ENCODE assay signal across 8 mouse cellular contexts in the genomic region with DNA sequence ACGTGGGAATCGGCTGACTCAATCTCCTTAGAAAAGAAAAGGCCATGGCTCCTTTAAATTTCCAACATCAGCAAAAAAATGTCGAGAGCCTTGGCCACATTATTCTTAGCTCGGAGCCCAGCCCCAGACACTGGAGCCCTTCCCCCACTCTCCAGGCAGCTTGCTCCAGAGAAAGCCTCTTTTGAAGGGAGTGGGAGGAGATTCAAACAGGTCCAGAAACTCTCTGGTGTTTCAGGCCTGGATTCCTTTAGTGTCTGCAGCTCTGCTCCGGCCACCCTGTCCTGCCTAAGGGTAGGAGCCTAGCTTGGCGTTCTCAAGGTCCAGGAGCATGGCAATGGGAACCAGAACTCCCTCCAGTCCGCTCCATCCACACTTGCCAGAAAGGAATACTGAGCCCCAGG. TPM values are rescaled to one million over a fixed set of nuclear protein-coding genes. Genes with fewer than 3 reads are reported as not detected.
DNase-seq lines count a peak whose midpoint lies in the region; ATAC-seq and TF ChIP-seq lines count a peak whose summit lies in the region.

No protein-coding gene starts in this region.

- H3K27me3 ChIP-seq in hindbrain, embryonic 15.5 days, result no peaks in the 10 kb centered on the region

- in situ Hi-C loops in ES-E14 (cut with MboI; ENCODE audit: low sequenced_read_pairs in 2 of 2, unreplicated experiment in 2 of 2), result no loop called here

- peak overlapping the region; percentile 37 for H3K4me2 ChIP-seq in hindbrain, embryonic 15.5 days

- peak overlapping the region; percentile 15 to 19; a peak in 2 of 4 replicates for H3K4me3 ChIP-seq in ES-E14 (ENCODE audit: insufficient read depth in 1 of 2, low read depth in 1 of 2, low read length in 2 of 2, poor library complexity in 1 of 2, severe bottlenecking in 1 of 2)
- no peak overlapping the region for H3K4me3 ChIP-seq in hindbrain, embryonic 15.5 days

- 0 out of 2 replicates have a peak, but pooled peaks have one; percentile 8 for ATAC-seq in hindbrain, embryonic 15.5 days (ENCODE audit: low FRiP score, low read depth)
- ATAC-seq in inflammation-experienced regulatory T-cells, adult 6 months, result no peak

- H3K27ac ChIP-seq in ES-E14 (ENCODE audit: insufficient read depth, low read depth, low read length, poor library complexity, severe bottlenecking), result 0 out of 2 replicates have a peak overlapping the region, but pooled peaks have one; percentile 7
- peak overlapping the region; percentile 77 for H3K27ac ChIP-seq in hindbrain, embryonic 15.5 days (replicated peaks)

- peak overlapping the region; percentile 49 for H3K9ac ChIP-seq in ES-E14 (ENCODE audit: insufficient read depth, low read depth, low read length, poor library complexity, severe bottlenecking)
- peak overlapping the region; percentile 31; the same call in 1 of the 2 replicates for H3K9ac ChIP-seq in hindbrain, embryonic 15.5 days

- no peaks in the 10 kb centered on the region; the same call in 1 of the 2 replicates for H3K36me3 ChIP-seq in ES-E14 (ENCODE audit: control insufficient read depth, insufficient read depth, low read length, poor library complexity, severe bottlenecking)
- H3K36me3 ChIP-seq in hindbrain, embryonic 15.5 days, result no peaks in the 10 kb centered on the region

- H3K9me3 ChIP-seq in ES-E14 (ENCODE audit: control insufficient read depth, insufficient read depth, low read depth, low read length), result no peaks in the 10 kb centered on the region
- H3K9me3 ChIP-seq in hindbrain, embryonic 15.5 days, result no peaks in the 10 kb centered on the region

- peaks cover 10 to 55% of the 10 kb centered on the region in 2 experiments for H3K4me1 ChIP-seq in ES-E14 (ENCODE audit: control insufficient read depth in 2 of 2, insufficient read depth in 2 of 2, low read length in 2 of 2, poor library complexity in 1 of 2)
- peaks cover 66% of the 10 kb centered on the region for H3K4me1 ChIP-seq in hindbrain, embryonic 15.5 days (replicated peaks)

- 10% methylated on average over 7 of the region's 7 CpGs for WGBS in hindbrain, embryonic 15.5 days

- no peak for DNase-seq in ES-E14 (ENCODE audit: low read depth, low spot score)
- peak; percentile 93 for DNase-seq in embryo, embryonic 10.5 days (ENCODE audit: low spot score)
- peak; percentile 54 to 69 for DNase-seq in gastrocnemius, adult 8-10 months (ENCODE audit: low spot score in 2 of 2)
- peak; percentile 62 to 71 for DNase-seq in left cerebral cortex, adult 18-20 months (ENCODE audit: low spot score in 2 of 2)
- peak; percentile 90 for DNase-seq in lung, postnatal 25 days (ENCODE audit: low spot score)
- DNase-seq in right cerebral cortex, postnatal 36 days (ENCODE audit: low spot score in 2 of 2), result peak; percentile 57 to 69

TF ChIP-seq in ES-E14, 5 proteins besides CTCF, POLR2A, EP300 and RAD21:
- TF ChIP-seq ZNF384 (IDR thresholded peaks at IDR 0.05; ENCODE audit: low read depth, low read length), result no peak
- peak; percentile 76 for TF ChIP-seq MAFK (IDR thresholded peaks at IDR 0.05; ENCODE audit: insufficient read depth, low read depth, low read length)
- TF ChIP-seq ZC3H11A (IDR thresholded peaks at IDR 0.05; ENCODE audit: borderline replicate concordance, low read depth, low read length), result no peak
- TF ChIP-seq HCFC1 (IDR thresholded peaks at IDR 0.05; ENCODE audit: borderline replicate concordance, insufficient read depth, low read length), result no peak
- TF ChIP-seq CHD2 (IDR thresholded peaks at IDR 0.05; ENCODE audit: low read depth, low read length), result no peak

RNA-seq across cellular contexts. Expression of a gene that starts 2.7 kb away (rescaled TPM):
- 337 and 500 TPM in 2 replicates for total RNA-seq in ES-E14 (2012; rRNA removed)
- total RNA-seq in gastrocnemius, adult 8-10 months (2022), result 10 to 100 TPM; 26.1 to 49.0 (median 33.7) TPM
- 286 and 303 TPM in 2 replicates for polyA plus RNA-seq in hindbrain, embryonic 15.5 days (2015; fragmentation: Nextera tagmentation; extraction: Ambion mirVana)
- 10 to 100 TPM; 20.2 to 23.6 TPM for total RNA-seq in left cerebral cortex, adult 18-20 months (2021)
- not detected for polyA plus RNA-seq in inflammation-experienced regulatory T-cells, adult 6 months (2017; shearing (Covaris generic))

RNA-seq across cellular contexts. Expression of a gene that starts 25.5 kb away (rescaled TPM):
- 8.3 and 10.2 TPM in 2 replicates for total RNA-seq in ES-E14 (2012; rRNA removed)
- 1 to 10 TPM; 5.0 to 5.9 (median 5.1) TPM for total RNA-seq in gastrocnemius, adult 8-10 months (2022)
- polyA plus RNA-seq in hindbrain, embryonic 15.5 days (2015; fragmentation: Nextera tagmentation; extraction: Ambion mirVana), result 43.8 and 49.3 TPM in 2 replicates
- 10 to 100 TPM; 29.0 to 34.2 TPM for total RNA-seq in left cerebral cortex, adult 18-20 months (2021)
- 10 to 100 TPM; 15.1 to 29.0 (median 17.5) TPM for polyA plus RNA-seq in inflammation-experienced regulatory T-cells, adult 6 months (2017; shearing (Covaris generic))
